Mouse (Mus musculus) adrenal gland, postnatal 14 days (tissue): Measurements from ENCODE around the gene Hdac9. TPM values are rescaled to one million over a fixed set of nuclear protein-coding genes. Genes with fewer than 3 reads are reported as not detected.

Experiments
- DNase-seq: peaks from one replicate; pipeline ENCODE4 v3.0.0; 2021; ENCODE audit warnings: mixed read lengths
- total RNA-seq: library from RNA; stranded (reverse); gene quantifications from 2 replicates; pipeline ENCODE4 v1.2.3, GENCODE M21; 2021

Gene Hdac9
- total RNA-seq, 1 experiment from 2014 or later = 1.6 TPM

DNA sequence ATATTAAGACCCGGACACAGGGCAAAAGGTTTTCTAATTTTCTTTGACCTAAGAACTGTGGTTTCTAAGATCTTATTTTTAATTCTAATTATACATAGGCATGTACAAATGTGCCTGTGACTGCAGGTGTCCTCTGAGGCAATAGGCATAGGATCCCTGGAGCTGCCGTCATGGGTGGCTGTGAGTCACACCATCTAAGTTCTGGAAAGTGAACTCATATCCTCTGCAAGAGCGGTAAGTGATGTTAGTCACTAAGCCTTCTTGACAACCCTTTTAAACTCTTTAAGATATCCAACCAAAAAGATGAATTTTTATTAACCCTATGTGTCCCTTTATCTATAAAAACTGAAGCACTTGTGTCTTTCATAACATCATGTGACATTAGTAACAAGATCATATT, 304.4 kb downstream of the Hdac9 start:
- DNase-seq = no peak

DNA sequence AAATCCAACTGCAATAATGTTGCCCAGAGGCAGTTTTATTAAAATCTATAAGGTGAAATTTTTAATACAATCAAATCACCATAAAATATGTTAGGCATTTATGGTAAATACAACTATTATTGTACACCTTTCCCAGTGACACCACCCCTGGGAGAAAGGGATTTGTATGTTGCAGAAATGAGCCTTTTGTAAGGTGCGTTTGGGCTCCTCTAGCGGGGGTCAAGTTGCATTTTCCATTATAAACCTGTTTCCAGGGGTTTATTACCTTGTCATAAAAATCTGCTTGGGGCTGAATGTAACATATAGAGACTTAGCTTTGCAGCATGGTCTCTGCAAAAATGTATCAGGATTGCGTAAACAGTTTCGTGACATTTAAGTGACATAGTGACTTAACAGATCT, 312.4 kb downstream of the Hdac9 start:
- DNase-seq = no peak

DNA sequence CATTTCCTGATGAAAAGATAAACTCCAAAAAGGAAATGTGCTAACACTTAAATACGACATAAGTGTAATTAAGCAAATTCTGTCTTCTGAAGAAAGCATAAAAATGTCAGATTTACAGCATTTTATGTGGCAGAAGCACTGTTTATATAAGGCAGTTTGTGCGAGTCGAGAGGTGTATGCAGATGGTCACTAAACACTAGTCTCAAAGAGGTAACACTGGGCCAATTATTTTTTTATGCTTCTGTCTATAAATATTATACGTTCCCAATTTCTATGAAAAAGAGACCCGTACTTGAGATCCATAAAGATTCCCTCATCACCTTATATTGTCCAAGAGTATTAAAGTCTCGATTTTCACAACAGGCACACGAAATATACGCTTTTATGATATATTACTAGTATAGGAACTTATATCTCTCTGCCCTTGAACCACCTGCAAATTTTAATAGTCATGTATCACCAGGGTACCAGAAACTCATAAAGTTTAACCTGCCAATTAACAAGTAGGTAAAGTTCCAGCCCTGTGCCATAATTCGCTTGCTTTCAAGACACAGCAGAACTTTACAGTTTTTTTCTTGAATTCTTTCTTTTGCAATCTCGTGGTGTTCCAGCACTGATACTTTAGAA, 322.6 kb downstream of the Hdac9 start:
- no peak for DNase-seq

DNA sequence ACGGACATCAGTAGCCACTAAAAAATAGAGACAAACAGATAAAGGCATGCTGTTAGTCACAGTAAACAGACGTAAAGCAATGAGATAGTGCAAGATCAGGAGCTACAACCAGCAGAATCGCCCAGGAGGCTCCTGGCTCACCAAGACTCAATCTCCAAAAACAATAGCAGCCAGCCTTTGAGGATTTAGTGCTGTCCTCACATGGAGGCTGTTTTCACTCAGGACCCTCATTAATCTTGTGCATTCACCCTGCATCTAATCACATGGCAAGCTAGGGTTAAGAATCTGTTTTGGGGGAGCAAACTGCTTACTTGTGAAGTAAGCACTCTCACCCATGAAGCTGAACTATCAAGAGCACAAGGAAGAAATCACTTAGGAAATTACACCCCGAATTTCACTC, 329.7 kb downstream of the Hdac9 start:
- no peak for DNase-seq

DNA sequence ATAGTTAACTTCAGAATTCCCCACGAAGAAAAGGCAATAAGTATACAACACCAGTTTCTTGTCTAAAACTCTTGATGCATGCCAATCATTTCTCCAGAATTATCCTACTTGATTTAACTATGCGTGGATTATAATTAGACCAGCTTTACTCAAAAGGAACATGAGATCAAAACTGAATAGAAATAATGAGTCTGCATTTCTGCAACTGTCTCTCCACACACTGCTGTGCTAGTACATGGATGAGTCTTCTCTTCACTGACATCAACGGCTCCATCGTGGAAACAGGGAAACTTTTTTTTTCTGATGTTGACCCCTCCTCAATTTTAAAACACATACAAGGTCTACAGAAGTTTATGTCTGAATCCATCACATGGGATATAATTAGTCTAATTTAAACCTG, 334.4 kb downstream of the Hdac9 start:
- no peak for DNase-seq

DNA sequence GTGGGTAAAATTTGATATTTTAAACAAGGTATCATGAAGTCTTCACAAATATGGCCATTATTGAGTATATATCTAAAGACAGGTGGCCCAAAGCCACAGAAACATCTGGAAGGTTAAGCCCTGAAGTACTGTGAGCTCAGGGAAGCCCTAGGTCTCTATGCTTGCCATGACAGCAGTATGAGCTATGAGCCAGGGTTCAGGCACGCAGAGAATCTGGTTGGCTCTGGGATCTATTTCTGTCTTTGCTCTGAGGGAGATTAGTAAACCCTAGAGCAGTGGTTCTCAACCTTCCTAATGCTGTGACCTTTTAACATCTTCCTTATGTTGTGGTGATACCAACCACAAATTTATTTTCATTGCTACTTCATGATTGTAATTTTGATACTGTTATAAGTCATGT, 337.7 kb downstream of the Hdac9 start:
- no peak for DNase-seq

DNA sequence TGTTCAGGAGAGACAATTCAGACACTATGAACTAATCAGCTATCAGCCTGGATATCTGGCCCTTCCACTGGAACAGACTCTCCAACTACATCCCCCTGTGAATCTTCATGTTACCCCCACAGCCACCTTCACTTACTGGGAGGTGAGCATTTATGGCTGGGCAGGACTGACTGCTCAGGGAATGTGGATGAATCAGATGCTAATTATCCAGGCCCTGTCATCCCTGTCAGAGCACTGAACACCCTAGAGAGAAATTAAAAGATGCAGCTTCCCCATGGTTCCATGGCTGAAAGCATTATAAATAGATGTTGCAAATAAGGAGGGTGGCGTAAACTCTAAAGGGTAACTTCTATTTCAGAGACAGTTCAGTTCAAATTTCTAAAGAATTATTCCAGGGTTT, 345.8 kb downstream of the Hdac9 start:
- no peak for DNase-seq

DNA sequence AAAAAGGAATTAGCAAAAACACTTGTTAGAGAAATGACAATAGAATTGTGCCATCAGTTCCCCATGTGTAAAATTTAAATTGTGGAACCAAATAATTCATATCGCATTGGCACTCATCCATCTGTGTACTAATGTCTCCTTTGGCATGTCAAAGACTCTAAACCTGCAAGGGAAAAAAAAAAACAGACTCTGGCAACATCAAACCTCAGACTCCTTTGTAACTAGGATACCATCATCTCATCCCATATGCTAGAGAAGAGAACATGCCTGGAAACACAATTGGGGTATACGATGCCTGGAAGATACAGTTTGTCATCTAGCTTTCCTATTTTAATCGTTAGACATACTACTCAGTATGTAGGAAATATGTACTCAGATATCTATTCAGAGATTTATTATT, 347.4 kb downstream of the Hdac9 start:
- no peak for DNase-seq

DNA sequence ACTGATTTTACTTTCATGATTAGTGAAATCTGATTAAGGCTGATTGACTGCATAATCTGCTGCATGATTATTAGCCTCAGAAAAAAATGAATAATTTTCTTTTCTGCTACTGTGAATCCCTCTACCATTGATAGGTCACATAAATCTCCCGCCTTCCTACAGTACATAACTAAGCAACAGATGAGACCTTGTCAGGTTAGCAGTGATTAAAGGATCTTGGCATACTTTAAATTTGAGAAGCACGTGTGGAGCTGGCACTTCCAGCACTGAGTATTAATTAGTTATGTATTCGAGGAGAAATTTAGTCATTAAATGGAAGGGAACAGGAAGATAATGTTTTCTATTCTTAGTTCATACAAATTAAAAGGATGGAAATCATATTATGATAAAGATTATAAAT, 347.8 kb downstream of the Hdac9 start:
- DNase-seq = no peak

DNA sequence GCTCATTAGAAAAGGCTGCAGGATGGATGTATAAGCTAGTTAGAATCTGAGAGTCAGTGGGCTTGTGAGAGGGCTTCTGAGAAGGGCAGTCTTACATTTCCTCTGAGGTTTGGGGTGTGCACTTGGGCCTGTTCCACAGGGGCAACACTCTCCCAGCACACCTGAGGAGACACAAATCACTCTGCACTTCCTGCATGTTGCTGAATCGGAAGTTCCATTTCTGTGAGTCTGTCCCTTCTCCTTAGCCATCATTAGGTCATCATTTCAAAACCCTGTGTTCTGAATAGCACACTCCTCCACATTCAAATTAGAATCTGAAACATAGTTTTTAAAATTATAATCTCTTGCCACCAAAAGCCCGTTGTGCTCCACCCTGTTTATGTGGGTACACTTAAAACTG, 354.6 kb downstream of the Hdac9 start:
- no peak for DNase-seq

DNA sequence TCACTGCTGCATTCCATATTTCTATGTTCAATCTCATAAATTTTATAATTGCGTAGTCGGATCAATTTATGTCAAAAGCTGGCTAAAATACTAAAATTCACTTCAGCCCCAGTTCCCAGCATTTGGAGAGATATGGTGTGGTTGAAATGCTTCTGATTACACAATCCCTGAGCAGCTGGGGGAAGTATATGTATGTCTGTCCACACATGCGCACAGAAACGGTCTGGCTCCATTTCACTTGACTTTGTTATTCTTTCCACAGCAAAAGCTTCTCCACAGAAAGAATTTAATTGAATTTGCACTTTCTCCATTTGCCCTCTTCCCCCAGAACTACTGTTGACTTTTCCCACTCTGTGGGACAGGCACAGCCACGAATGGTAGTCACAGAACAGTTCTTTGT, 357.9 kb downstream of the Hdac9 start:
- DNase-seq = no peak

DNA sequence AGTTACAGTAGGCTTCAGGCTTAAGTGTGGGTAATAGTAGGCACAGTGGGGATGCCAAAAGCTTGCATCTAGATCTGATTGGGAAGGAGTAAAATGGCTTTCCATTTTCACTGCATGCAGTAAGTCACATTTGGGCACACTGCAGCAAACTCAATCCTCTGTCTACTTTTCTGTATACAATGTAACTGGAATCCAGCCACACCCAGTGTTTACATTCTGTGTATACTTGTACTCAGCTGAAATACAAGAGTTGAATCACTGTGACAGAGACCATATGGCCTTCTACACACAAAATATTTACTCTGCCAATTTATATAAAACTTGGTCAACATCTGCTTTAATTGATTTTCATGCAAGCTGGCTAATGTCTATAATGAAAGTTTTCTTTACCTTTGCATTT, 362.1 kb downstream of the Hdac9 start:
- DNase-seq = no peak

DNA sequence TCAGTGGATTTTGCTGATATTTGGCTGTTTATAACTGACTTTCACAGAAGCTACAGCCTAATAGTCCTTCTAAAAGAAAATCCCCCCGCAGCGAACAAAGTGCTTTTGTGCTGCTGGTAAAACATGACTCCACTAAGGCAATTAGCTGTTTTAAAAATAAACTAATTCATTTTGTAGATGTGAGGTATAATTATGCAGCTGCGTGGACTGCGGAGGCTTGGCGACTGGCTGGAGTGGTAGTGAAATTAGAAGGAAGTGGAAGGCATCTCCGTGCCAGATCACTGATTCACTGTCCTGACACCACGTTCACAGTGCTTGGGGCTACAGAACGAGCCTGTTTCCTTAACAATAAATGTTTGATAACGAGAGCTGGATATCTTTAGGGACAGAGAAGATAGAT, 366.6 kb downstream of the Hdac9 start:
- DNase-seq = no peak

DNA sequence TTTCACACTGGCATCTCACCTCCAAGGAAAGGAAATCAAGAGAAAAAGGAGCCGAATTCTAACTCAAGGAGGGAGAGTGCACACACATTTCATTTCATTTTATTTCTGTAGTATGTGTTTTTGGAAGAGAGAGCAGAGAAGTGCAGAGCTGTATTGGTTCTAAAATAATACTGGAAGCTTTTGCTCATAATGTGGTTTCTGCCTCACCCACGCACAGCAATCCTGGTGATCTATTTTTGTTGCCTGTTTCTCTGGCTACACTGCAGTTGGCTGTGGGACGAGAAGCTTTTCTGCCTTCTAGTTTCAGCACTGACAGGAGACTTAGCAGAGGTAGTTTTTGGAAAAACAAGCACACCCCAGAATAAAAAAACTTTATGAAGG, 387.7 kb downstream of the Hdac9 start:
- DNase-seq = no peak

DNA sequence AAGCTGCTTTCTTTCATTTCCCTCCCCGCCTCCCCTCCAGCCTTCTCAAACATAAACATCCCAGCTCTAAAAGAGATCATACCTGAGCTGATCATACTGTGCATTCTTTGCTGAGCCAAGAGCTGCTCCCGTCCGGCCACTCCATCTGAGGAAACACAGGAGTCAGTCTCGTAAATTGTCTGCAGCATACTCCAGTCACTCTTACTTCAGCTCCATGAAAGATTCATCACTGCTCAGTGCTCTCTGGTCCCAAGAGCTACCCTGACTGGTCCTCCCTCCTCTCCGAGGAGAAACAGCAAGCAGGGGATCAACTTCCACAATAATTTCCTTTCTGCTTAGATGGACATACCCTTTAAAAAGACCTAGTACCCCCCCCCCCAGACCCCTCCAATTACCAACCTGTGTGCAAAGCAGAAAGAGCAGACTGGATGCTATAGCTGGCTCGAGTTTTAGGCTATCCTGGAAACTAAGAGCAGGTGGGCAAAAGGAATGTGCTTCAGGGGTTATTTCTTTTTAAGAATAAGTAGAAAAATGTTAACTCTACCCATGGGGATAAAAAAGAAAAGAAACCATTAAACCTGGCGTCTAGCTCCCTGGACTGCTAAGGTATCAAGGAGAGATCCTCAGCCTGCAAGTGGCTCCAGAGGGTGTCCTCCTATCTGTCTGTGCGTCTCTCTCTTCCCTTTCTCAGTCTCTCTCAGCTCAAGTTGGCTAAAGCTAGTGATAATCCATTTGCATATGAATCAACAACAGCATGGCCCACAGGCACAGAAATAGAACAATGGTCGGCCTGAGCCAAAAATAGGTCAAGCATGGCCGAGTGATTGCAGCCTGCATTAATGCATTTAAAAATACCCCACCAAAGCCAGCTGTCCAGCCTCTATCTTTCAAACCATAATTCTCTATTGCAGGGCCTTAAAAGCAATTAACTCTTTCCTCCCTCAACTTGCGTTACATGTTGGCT, 388.4 kb downstream of the Hdac9 start:
- DNase-seq = peak; percentile 9

DNA sequence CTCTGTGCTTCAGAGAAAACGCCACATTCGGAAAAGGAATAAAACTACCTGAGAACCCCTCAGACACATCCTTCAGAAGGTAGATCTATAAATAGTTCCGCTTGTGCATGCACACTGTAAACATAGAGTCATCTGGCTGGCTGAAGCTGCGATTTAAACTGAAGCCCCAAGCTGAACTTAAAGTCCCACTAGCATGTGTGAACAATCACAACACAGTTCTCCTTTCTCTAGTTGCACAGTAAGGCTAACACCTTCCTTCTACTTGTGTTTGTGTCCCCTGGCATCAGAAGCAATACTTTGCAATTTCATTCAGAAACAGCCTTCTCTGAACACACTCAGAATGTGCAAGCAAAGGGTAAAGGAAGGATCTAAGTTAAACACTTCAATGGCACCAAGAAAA, 389.1 kb downstream of the Hdac9 start:
- no peak for DNase-seq

DNA sequence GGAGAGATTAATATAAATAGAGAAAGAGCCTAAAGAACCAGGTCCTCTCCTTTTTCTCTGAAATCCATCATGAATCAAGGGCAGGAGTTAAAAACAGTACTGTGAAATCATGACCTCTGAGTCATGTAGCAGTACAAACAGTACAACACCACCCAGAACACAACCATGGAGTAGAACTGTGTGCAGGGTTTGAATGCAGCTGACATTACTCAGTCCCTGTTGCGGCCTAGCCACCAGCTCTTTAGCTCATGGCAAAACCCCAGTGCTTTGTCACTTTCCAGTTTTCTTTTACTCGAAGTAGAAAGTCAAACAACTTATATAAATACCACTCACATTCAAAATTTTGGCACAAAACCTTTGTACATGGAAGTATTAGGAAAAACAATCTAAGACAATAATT, 395.4 kb downstream of the Hdac9 start:
- DNase-seq = no peak

DNA sequence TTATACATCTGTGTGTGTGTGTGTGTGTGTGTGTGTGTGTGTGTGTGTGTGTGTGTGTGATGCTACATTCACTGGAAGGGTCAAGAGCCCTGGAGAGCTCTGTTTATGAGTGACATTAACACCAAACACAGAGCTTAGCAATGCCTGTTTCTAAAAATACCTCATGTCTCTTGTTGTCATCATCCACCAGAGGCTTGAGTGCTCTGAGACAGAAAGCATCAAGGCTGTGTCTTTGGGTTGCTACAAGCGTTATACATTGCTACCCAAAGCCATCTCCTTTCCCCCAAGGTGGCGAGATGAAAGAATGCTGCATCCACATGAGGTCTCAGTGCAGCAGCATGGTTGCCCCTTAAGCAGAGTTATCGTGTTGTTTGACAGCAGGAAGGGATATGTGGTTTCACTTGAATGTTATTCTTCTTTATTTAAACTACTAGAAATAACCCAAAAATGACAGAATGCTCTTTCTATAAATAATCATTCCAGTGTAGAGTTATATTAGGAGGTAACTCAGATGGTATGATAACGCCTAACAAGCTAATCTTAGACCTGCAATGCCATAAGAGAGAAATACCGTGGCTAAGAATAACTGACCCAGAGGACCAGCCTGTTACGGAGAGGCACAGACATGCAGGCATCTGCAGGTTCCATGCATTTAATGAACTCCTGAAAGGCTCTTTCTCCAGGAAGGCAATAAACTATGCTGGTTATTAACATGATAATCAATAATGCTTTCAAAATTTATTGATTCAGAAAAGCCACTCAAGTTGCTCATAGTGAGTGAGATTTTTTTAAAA, 399.9 kb downstream of the Hdac9 start:
- no peak for DNase-seq

DNA sequence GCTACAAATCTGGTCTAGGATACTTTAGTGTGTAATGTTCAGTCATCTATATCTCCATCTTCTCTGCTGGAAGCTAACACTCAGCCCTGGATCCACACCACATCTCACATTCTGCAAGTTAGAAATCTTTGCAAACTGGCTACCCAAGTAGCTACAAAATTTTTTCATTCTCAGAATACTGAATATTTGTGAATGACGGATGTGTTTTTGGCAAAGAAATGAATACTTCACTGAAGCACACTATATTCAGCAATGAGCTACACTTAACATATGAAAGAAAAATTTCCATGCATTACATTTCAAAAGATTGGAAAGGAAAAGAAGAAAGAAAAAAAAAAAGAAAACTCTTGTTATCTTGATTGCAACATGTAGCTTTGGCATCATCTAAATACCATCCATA, 410.6 kb downstream of the Hdac9 start:
- no peak for DNase-seq

DNA sequence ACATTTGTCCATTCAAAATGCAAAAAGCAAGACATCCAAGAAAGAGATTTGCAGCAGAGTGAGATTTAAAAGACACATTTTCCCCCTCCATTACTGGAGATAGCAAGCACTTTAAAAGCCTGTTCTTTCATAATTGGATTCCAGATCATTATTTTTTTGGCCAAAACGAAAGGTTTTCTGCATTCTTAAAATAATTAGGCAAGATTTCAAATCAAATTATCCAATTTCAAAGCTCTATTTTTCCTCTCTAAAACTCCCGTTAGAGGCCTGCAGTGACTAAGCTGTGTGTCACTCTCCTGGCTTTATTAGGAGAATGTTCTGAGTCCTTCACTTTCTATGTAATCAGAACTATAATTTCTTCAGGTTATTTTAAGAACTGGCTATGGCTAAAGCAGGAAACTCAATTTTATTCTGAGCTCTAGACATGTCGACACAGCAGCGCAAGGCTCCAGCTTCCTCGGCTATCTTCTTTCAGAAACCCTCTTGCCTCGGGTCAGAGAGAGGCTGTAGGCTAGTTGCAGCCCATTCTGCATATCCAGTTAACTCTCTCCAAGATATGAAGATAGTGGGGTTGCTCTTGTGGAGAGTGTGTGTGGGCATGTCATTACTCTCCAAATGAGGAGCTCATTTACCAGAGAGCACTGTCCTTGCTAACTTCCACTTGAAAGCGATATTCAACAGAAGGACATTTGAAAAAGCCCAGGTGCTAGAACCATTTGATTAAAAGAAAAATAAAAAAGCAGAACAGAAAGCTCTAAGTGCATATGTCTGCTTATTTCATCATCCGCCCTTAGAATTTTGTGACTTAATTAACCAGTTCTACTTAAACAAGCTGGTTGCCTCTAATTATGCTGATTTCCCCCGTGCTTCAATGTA, 417.9 kb downstream of the Hdac9 start:
- no peak for DNase-seq

DNA sequence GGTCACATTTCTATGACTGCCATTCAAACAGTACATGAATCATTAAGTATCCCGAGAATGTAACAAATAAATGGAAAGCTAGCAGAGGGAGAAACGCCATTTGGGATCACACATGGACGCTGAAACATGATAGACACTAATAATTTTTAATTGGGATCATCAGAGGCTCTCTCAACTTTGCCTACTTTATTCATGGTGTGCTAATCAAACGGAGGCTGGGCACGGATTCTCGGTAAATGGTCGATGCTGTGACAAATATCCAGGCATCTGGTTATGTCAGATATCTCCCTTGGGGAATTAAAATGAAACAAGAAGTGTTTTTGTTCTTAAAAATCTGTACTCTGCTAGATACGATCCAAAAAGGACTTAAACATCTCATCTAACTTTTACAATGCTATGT, 418.6 kb downstream of the Hdac9 start:
- DNase-seq = no peak

DNA sequence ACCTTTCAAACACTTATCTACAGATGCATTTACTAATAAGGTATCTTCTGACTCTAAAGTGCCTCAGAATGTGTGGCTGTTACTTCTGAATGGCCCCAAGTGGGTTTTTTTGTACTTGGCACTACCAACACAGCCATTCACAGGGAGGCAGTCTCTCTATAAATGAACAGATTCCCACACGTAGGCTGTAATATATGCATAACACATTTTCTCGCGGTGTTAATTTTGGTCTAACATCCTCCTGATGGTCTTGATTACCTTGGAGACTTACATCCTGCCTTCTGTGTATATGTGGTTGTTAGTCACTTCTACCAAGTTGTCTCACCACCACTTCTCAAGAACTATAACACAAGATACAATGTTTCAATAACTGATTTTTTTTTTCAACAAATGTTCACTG, 419.2 kb downstream of the Hdac9 start:
- no peak for DNase-seq
